In genomic region chr10:126845309-126845911, GRCm38 (mm10) we compare ENCODE assay signal across 8 mouse cellular contexts. TPM values are rescaled to one million over a fixed set of nuclear protein-coding genes. Genes with fewer than 3 reads are reported as not detected.
DNase-seq lines count a peak whose midpoint lies in the region; ATAC-seq lines count a peak whose summit lies in the region.

No protein-coding gene starts in this region.

- H3K36me3 ChIP-seq in kidney, embryonic 15.5 days: no peaks in the 10 kb centered on the region
- no peaks in the 10 kb centered on the region for H3K36me3 ChIP-seq in forebrain, embryonic 10.5 days (replicated peaks)
- H3K36me3 ChIP-seq in midbrain, embryonic 11.5 days (ENCODE audit: control insufficient read depth, insufficient read depth, low read length): no peaks in the 10 kb centered on the region

- H3K4me3 ChIP-seq in kidney, embryonic 15.5 days (replicated peaks): no peak overlapping the region
- peak overlapping the region; percentile 27 for H3K4me3 ChIP-seq in forebrain, embryonic 10.5 days
- H3K4me3 ChIP-seq in midbrain, embryonic 11.5 days (ENCODE audit: low read depth, low read length): no peak overlapping the region

- no peak for DNase-seq in kidney, adult 11 months
- peak; percentile 37 for DNase-seq in forebrain, embryonic 10.5 days (ENCODE audit: extremely low spot score, low spot score)
- DNase-seq in layer of hippocampus, adult 8-10 months (ENCODE audit: low spot score in 2 of 2): peak; percentile 59 to 67
- DNase-seq in midbrain, embryonic 11.5 days (ENCODE audit: low spot score, missing footprints): peak; percentile 92
- no peak for DNase-seq in thymus, adult 18-20 months
- DNase-seq in cerebellum, adult 8-10 months: no peak

- no peak overlapping the region for H3K9ac ChIP-seq in kidney, embryonic 15.5 days
- H3K9ac ChIP-seq in midbrain, embryonic 11.5 days (ENCODE audit: low read length): peak overlapping the region; percentile 31

- peak overlapping the region; percentile 33; the same call in 1 of the 2 replicates for H3K27ac ChIP-seq in kidney, embryonic 15.5 days
- peak overlapping the region; percentile 77 for H3K27ac ChIP-seq in forebrain, embryonic 10.5 days
- H3K27ac ChIP-seq in midbrain, embryonic 11.5 days (ENCODE audit: low read depth, low read length): peak overlapping the region; percentile 41; the same call in 1 of the 2 replicates

- H3K9me3 ChIP-seq in kidney, embryonic 15.5 days (replicated peaks): no peaks in the 10 kb centered on the region
- H3K9me3 ChIP-seq in forebrain, embryonic 10.5 days: peaks cover 3% of the 10 kb centered on the region; the same call in 1 of the 2 replicates
- H3K9me3 ChIP-seq in midbrain, embryonic 11.5 days (ENCODE audit: control insufficient read depth, low read length): no peaks in the 10 kb centered on the region; the same call in 1 of the 2 replicates

- no peaks in the 10 kb centered on the region for H3K27me3 ChIP-seq in kidney, embryonic 15.5 days
- H3K27me3 ChIP-seq in forebrain, embryonic 10.5 days (ENCODE audit: poor library complexity, severe bottlenecking): peaks cover 5% of the 10 kb centered on the region; the same call in 1 of the 2 replicates
- H3K27me3 ChIP-seq in midbrain, embryonic 11.5 days (ENCODE audit: control insufficient read depth, insufficient read depth, low read length): no peaks in the 10 kb centered on the region

- WGBS in kidney, embryonic 15.5 days: 22% methylated on average over 10 of the region's 10 CpGs
- WGBS in forebrain, embryonic 10.5 days: 26% methylated on average over 10 of the region's 10 CpGs
- 12% methylated on average over 10 of the region's 10 CpGs for WGBS in midbrain, embryonic 11.5 days

- ATAC-seq in kidney, embryonic 15.5 days (replicated peaks; ENCODE audit: low FRiP score): peak; percentile 73
- ATAC-seq in midbrain, embryonic 11.5 days (ENCODE audit: low FRiP score): peak; percentile 73
- no peak for ATAC-seq in megakaryocyte progenitor cell, adult 5-6 weeks (replicated peaks; ENCODE audit: poor library complexity)

- H3K4me1 ChIP-seq in kidney, embryonic 15.5 days: peaks cover 9% of the 10 kb centered on the region
- peaks cover 21% of the 10 kb centered on the region for H3K4me1 ChIP-seq in forebrain, embryonic 10.5 days
- H3K4me1 ChIP-seq in midbrain, embryonic 11.5 days (ENCODE audit: control insufficient read depth, insufficient read depth, low read length): peaks cover 11% of the 10 kb centered on the region

- peak overlapping the region; percentile 45 for H3K4me2 ChIP-seq in kidney, embryonic 15.5 days
- peak overlapping the region; percentile 33 for H3K4me2 ChIP-seq in midbrain, embryonic 11.5 days

RNA-seq across cellular contexts. Expression of gene Atp23, which starts 55.7 kb away (rescaled TPM):
- polyA plus RNA-seq in kidney, embryonic 15.5 days (2015; fragmentation: Nextera tagmentation; extraction: Ambion mirVana): 18.3 and 19.5 TPM in 2 replicates
- 19.9 and 21.2 TPM in 2 replicates for polyA plus RNA-seq in forebrain, embryonic 10.5 days (2016; fragmentation: Nextera tagmentation; extraction: Ambion mirVana)
- 10 to 100 TPM in 3 of 4 experiments, 1 to 10 TPM in 1; 7.5 to 11.2 (median 10.5) TPM for total RNA-seq in layer of hippocampus, adult 8-10 months (2022)
- polyA plus RNA-seq in midbrain, embryonic 11.5 days (2014; fragmentation: Nextera tagmentation; extraction: Ambion mirVana): 15.9 and 17.8 TPM in 2 replicates
- 25.1 and 30.4 TPM in 2 replicates for total RNA-seq in megakaryocyte progenitor cell, adult 5-6 weeks (2015)
- 10.3 and 11.1 TPM in 2 replicates for total RNA-seq in megakaryocyte progenitor cell, adult 5-6 weeks (2017)

Comparison
In these comparisons a context has a peak if more than half of its experiments do, and no peak if none do; other contexts are left out.
1. DNase-seq: peak in forebrain, embryonic 10.5 days (single experiment), layer of hippocampus, adult 8-10 months (2 of 2) and midbrain, embryonic 11.5 days (single experiment); none in kidney, adult 11 months (single experiment), thymus, adult 18-20 months (0 of 2) and cerebellum, adult 8-10 months (single experiment).
2. Peak in every context shown above with its lines, with median percentiles within 50 percentile points of each other: H3K27ac ChIP-seq.